13 mouse cellular contexts compared by ENCODE assay signal in genomic region chr11:51859561-51859960, GRCm38 (mm10). TPM values are rescaled to one million over a fixed set of nuclear protein-coding genes. Genes with fewer than 3 reads are reported as not detected.
DNase-seq lines count a peak whose midpoint lies in the region; ATAC-seq and TF ChIP-seq lines count a peak whose summit lies in the region.
"Had no signal": no experiment of that assay in that cellular context is flagged by ENCODE, and none has a peak within 500 bp of the region (broad histone marks: within the 10 kb centered on the region; RNA-seq: fewer than 3 reads in every experiment).

No protein-coding gene starts in this region.

- DNase-seq in adrenal gland, adult 2 months, result peak; percentile 58
- no peak for DNase-seq in adrenal gland, adult 18-20 months (ENCODE audit: low spot score in 2 of 2)
- DNase-seq in kidney, adult 8-10 months, result peak; percentile 31 to 37
- DNase-seq in midbrain, embryonic 11.5 days (ENCODE audit: low spot score, missing footprints), result peak; percentile 66
- DNase-seq in midbrain, embryonic 14.5 days, result no peak
- no peak for DNase-seq in heart, postnatal 14 days
- DNase-seq: thymus, postnatal 4 days had no signal

- no peaks in the 10 kb centered on the region for H3K36me3 ChIP-seq in kidney, embryonic 14.5 days (ENCODE audit: control insufficient read depth, insufficient read depth, low read length)
- H3K36me3 ChIP-seq in midbrain, embryonic 11.5 days (ENCODE audit: control insufficient read depth, insufficient read depth, low read length), result no peaks in the 10 kb centered on the region
- H3K36me3 ChIP-seq in midbrain, embryonic 14.5 days (ENCODE audit: control insufficient read depth, insufficient read depth, low read length), result no peaks in the 10 kb centered on the region
- H3K36me3 ChIP-seq in small intestine, adult 2 months (ENCODE audit: control insufficient read depth, insufficient read depth, low read length), result no peaks in the 10 kb centered on the region
- H3K36me3 ChIP-seq: hindbrain, embryonic 13.5 days; liver, embryonic 12.5 days; lung, embryonic 15.5 days; midbrain, embryonic 15.5 days had no signal

- H3K4me2 ChIP-seq in kidney, embryonic 14.5 days (replicated peaks; ENCODE audit: low read depth, low read length), result no peak overlapping the region
- no peak overlapping the region for H3K4me2 ChIP-seq in midbrain, embryonic 11.5 days
- no peak overlapping the region for H3K4me2 ChIP-seq in midbrain, embryonic 14.5 days (ENCODE audit: low read length)

- TF ChIP-seq POLR2A in small intestine, adult 2 months (IDR thresholded peaks at IDR 0.05; ENCODE audit: low read depth, low read length), result no peak

- H3K27me3 ChIP-seq in kidney, embryonic 14.5 days (ENCODE audit: control insufficient read depth, insufficient read depth, low read length), result peaks cover 19% of the 10 kb centered on the region
- H3K27me3 ChIP-seq in midbrain, embryonic 11.5 days (ENCODE audit: control insufficient read depth, insufficient read depth, low read length), result peaks cover 23% of the 10 kb centered on the region
- H3K27me3 ChIP-seq in midbrain, embryonic 14.5 days (ENCODE audit: control insufficient read depth, insufficient read depth, low read length), result peaks cover 20% of the 10 kb centered on the region; the same call in 1 of the 2 replicates
- no peaks in the 10 kb centered on the region for H3K27me3 ChIP-seq in small intestine, adult 2 months (ENCODE audit: control insufficient read depth, insufficient read depth, low read length)
- H3K27me3 ChIP-seq: lung, embryonic 15.5 days had no signal

- WGBS in kidney, embryonic 14.5 days, result 21% methylated on average over 2 of the region's 2 CpGs
- WGBS in midbrain, embryonic 11.5 days, result 26% methylated on average over 2 of the region's 2 CpGs
- WGBS in midbrain, embryonic 14.5 days, result 33% methylated on average over 2 of the region's 2 CpGs
- WGBS in small intestine, adult 2 months, result 47% methylated on average over 2 of the region's 2 CpGs

- peaks cover 14% of the 10 kb centered on the region; the same call in 1 of the 2 replicates for H3K4me1 ChIP-seq in kidney, embryonic 14.5 days (ENCODE audit: control insufficient read depth, insufficient read depth, low read length)
- peaks cover 16% of the 10 kb centered on the region for H3K4me1 ChIP-seq in midbrain, embryonic 11.5 days (ENCODE audit: control insufficient read depth, insufficient read depth, low read length)
- peaks cover 7% of the 10 kb centered on the region; the same call in 1 of the 2 replicates for H3K4me1 ChIP-seq in midbrain, embryonic 14.5 days (ENCODE audit: control insufficient read depth, insufficient read depth, low read length)
- H3K4me1 ChIP-seq in small intestine, adult 2 months (ENCODE audit: control insufficient read depth, insufficient read depth, insufficient read length, low read length), result peaks cover 5% of the 10 kb centered on the region

- H3K9me3 ChIP-seq in kidney, embryonic 14.5 days (ENCODE audit: control insufficient read depth, low read length), result no peaks in the 10 kb centered on the region
- H3K9me3 ChIP-seq in midbrain, embryonic 11.5 days (ENCODE audit: control insufficient read depth, low read length), result no peaks in the 10 kb centered on the region
- no peaks in the 10 kb centered on the region for H3K9me3 ChIP-seq in midbrain, embryonic 14.5 days (ENCODE audit: control insufficient read depth, low read length)
- H3K9me3 ChIP-seq: hindbrain, embryonic 13.5 days; liver, embryonic 12.5 days; lung, embryonic 15.5 days; midbrain, embryonic 15.5 days had no signal

- ATAC-seq in kidney, embryonic 14.5 days (ENCODE audit: low FRiP score, low TSS enrichment), result no peak
- ATAC-seq in midbrain, embryonic 11.5 days (ENCODE audit: low FRiP score), result no peak
- no peak for ATAC-seq in midbrain, embryonic 14.5 days (ENCODE audit: low FRiP score, low TSS enrichment)
- ATAC-seq: liver, embryonic 12.5 days; midbrain, embryonic 15.5 days had no signal

- intact Hi-C loops in heart, postnatal 14 days (cut with DNase I), result loop anchor here (2.0 to 5.0 kb wide), 2 partner anchors 38 to 57 kb away; no protein-coding TSS in a partner anchor

- H3K27ac ChIP-seq in kidney, embryonic 14.5 days (ENCODE audit: low read depth, low read length), result no peak overlapping the region
- no peak overlapping the region for H3K27ac ChIP-seq in midbrain, embryonic 11.5 days (ENCODE audit: low read depth, low read length)
- no peak overlapping the region for H3K27ac ChIP-seq in midbrain, embryonic 14.5 days (replicated peaks; ENCODE audit: low read depth, low read length)
- H3K27ac ChIP-seq in small intestine, adult 2 months (ENCODE audit: insufficient read depth, low read depth, low read length), result 0 out of 2 replicates have a peak overlapping the region, but pooled peaks have one; percentile 8
- H3K27ac ChIP-seq: hindbrain, embryonic 13.5 days; midbrain, embryonic 15.5 days had no signal

- no peak overlapping the region for H3K4me3 ChIP-seq in kidney, embryonic 14.5 days (ENCODE audit: low read length)
- no peak overlapping the region for H3K4me3 ChIP-seq in midbrain, embryonic 11.5 days (ENCODE audit: low read depth, low read length)
- no peak overlapping the region for H3K4me3 ChIP-seq in midbrain, embryonic 14.5 days (replicated peaks; ENCODE audit: low read depth, low read length)
- no peak overlapping the region for H3K4me3 ChIP-seq in small intestine, adult 2 months (ENCODE audit: low read depth, low read length)

- no peak for TF ChIP-seq CTCF in small intestine, adult 2 months (IDR thresholded peaks at IDR 0.05; ENCODE audit: extremely low read depth, insufficient read length, insufficient replicate concordance, low read depth, low read length)

- H3K9ac ChIP-seq in kidney, embryonic 14.5 days (ENCODE audit: low read depth, low read length), result no peak overlapping the region
- no peak overlapping the region for H3K9ac ChIP-seq in midbrain, embryonic 11.5 days (ENCODE audit: low read length)
- no peak overlapping the region for H3K9ac ChIP-seq in midbrain, embryonic 14.5 days (replicated peaks; ENCODE audit: low read length)
- H3K9ac ChIP-seq: hindbrain, embryonic 13.5 days; midbrain, embryonic 15.5 days had no signal

RNA-seq across cellular contexts. Expression of gene Jade2, which starts 2.1 kb away (rescaled TPM):
- total RNA-seq in adrenal gland, adult 2 months (2021), result 10 to 100 TPM; 13.7 to 21.8 TPM
- polyA plus RNA-seq in adrenal gland, adult 2 months (2012; rRNA removed), result 12.8 and 13.0 TPM in 2 replicates
- total RNA-seq in adrenal gland, adult 18-20 months (2021), result 10 to 100 TPM; 19.2 to 19.7 TPM
- 0.37 and 0.38 TPM in 2 replicates for polyA plus RNA-seq in kidney, embryonic 14.5 days (2014; fragmentation: Nextera tagmentation; extraction: Ambion mirVana)
- 0.20 and 0.22 TPM in 2 replicates for polyA plus RNA-seq in midbrain, embryonic 11.5 days (2014; fragmentation: Nextera tagmentation; extraction: Ambion mirVana)
- 0.28 and 0.30 TPM in 2 replicates for polyA plus RNA-seq in midbrain, embryonic 14.5 days (2014; fragmentation: Nextera tagmentation; extraction: Ambion mirVana)
- 3.2 and 6.3 TPM in 2 replicates for polyA plus RNA-seq in small intestine, adult 2 months (2012; rRNA removed)
- total RNA-seq in heart, postnatal 14 days (2021), result 1 to 10 TPM; 8.3 to 10.0 TPM

Comparison
In these comparisons a context has a peak if more than half of its experiments do, and no peak if none do; other contexts are left out.
1. DNase-seq: peak in adrenal gland, adult 2 months (single experiment), kidney, adult 8-10 months (2 of 2) and midbrain, embryonic 11.5 days (single experiment); none in adrenal gland, adult 18-20 months (0 of 2), midbrain, embryonic 14.5 days (single experiment) and heart, postnatal 14 days (0 of 2).